Mouse (Mus musculus) lung, adult 18-20 months (tissue): ENCODE measurements at regions not wholly inside any gene's neighbourhood (a gene's known extent, or its start where the extent isn't known, plus 50 kb on each side); places are given as distances from the start of the nearest gene placed in this dataset.

Experiments used
- DNase-seq, 2 experiments: peaks; one replicate each; pipeline ENCODE4 v3.0.0; 2022; ENCODE audit warnings: mixed read lengths in 2 of 2

DNA sequence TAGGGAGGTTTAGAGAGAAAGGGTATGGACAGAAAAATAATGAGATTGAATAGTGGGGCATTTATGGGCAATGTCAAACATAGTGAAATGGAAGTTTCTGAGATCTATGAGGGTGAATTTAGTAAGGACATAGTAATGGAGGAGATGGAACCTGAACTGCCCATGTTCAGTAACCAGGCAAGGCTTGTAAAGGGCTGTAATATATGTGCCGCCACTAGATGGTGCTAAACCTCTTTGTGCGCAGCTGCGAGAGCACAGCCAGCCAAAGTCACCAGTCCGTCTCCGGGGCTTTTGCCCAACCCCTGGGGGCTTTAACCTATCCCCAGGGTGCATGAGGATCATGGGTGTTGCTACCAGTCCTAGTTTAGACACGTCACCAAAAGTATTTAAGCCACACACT lies 77.7 kb upstream of the Vmn2r25 start:
- peak in 1 of 2 experiments; percentile 10 for DNase-seq

DNA sequence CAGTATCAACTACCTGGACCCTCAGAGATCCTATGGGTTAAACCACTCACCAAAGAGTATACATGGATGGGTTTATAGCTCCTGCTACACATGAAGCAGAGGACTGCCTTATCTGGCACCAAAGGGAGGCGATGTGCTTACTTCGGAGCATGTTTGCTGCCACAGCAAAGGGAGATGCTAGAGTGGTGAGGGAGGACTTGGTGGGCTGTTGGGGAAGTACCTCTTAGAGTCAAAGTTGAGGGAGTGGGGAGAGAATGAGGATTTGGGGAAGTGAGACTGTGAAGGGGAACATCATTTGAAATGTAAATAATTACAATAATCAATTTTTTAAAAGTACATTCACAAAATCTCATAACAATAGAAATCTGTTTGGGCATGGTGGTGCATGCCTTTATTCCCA lies 84.7 kb upstream of the Vmn2r25 start:
- DNase-seq: no peak

DNA sequence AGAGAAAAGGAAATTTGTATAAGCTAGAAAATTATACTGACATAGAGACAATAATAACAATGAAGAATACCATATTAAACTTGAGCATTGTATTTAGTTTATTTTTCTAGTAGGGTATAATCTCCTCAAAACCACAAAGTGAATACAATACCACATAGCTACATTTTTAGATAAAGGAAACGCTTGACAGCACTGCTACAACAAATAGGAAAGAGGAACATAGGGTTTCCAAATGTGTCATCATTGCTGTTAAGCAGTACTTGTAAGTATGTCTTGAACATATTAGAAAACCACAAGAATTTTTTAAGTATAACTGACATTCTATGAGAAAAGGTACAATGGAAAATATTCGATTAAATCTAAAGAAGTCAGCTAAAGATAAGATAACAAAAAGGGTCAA lies 63.0 kb upstream of the Vmn2r26 start:
- DNase-seq: no peak

DNA sequence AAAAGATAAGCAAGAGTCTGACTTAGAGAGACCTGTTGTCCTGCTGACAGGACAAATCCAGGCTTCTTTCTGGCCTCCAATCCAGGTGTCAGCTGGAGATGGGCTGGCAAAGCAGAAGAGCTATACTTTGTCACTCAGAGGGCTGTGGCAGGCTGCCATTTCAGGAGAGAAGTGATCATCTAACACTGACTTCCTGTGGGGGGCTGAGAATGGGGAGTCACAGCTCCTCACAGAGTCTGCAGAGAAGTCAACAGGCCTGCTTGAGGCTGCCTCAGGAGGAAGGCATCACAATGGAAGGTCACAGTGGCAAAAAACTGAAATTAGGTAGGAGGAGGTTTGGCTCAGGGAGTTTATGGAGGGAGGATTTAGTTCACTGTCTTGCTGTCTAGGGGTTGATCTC lies 53.2 kb upstream of the Vmn2r26 start:
- no peak for DNase-seq
